Mouse (Mus musculus) thymus, postnatal 4 days (tissue): ENCODE data around the gene Abl2.
"Not testable (repeated sequence)": the region's sequence is repeated elsewhere in the genome, so short reads cannot be mapped to it uniquely, and the experiment has no call there.

Experiments used
- DNase-seq: peaks from one replicate; pipeline ENCODE4 v3.0.0; 2021

Abl2 gene

GRCm38 (mm10) chr1:156558024-156558930, at the start of gene Abl2:
Gene Abl2 (plus strand): TSS chr1:156558786.
- peak; percentile 93 for DNase-seq

- no peak for DNase-seq
These were observed 38.3 kb upstream of the Abl2 start for GRCm38 (mm10) chr1:156520136-156520780.

GRCm38 (mm10) chr1:156521796-156522517, 36.6 kb upstream of the Abl2 start:
- DNase-seq = peak; percentile 58

- not testable (repeated sequence) for DNase-seq
These were observed 34.7 kb upstream of the Abl2 start, which contains the start of gene Gm10031 for GRCm38 (mm10) chr1:156523842-156524241. Gene Gm10031 (plus strand): TSS chr1:156524012.

GRCm38 (mm10) chr1:156532476-156533175, 26.0 kb upstream of the Abl2 start:
- not testable (repeated sequence) for DNase-seq

- DNase-seq = no peak
These were observed 25.1 kb upstream of the Abl2 start for GRCm38 (mm10) chr1:156533483-156533882.

- DNase-seq = no peak
These were observed 24.7 kb upstream of the Abl2 start for GRCm38 (mm10) chr1:156533911-156534310.

GRCm38 (mm10) chr1:156537031-156537430, 21.6 kb upstream of the Abl2 start:
- DNase-seq = no peak

- no peak for DNase-seq
These were observed 20.9 kb upstream of the Abl2 start for GRCm38 (mm10) chr1:156537701-156538100.

GRCm38 (mm10) chr1:156538382-156538781, 20.2 kb upstream of the Abl2 start:
- DNase-seq = no peak

- DNase-seq = peak; percentile 22
These were observed 18.6 kb upstream of the Abl2 start for GRCm38 (mm10) chr1:156539787-156540560.

- DNase-seq = no peak
These were observed 14.6 kb upstream of the Abl2 start for GRCm38 (mm10) chr1:156543999-156544398.

GRCm38 (mm10) chr1:156558950-156559640, 509 bp downstream of the Abl2 start:
- peak; percentile 81 for DNase-seq

GRCm38 (mm10) chr1:156559641-156560020, 1.0 kb downstream of the Abl2 start:
- peak; percentile 36 for DNase-seq

GRCm38 (mm10) chr1:156560500-156560899, 1.9 kb downstream of the Abl2 start:
- no peak for DNase-seq

GRCm38 (mm10) chr1:156565328-156565727, 6.7 kb downstream of the Abl2 start:
- no peak for DNase-seq

- DNase-seq = peak; percentile 76
These were observed 7.5 kb downstream of the Abl2 start for GRCm38 (mm10) chr1:156566132-156566531.

- peak; percentile 31 for DNase-seq
These were observed 11.0 kb downstream of the Abl2 start for GRCm38 (mm10) chr1:156569615-156570014.

- DNase-seq = no peak
These were observed 14.4 kb downstream of the Abl2 start for GRCm38 (mm10) chr1:156572952-156573351.

GRCm38 (mm10) chr1:156581149-156581548, 22.6 kb downstream of the Abl2 start:
- DNase-seq = no peak

- DNase-seq = no peak
These were observed 25.6 kb downstream of the Abl2 start for GRCm38 (mm10) chr1:156584175-156584574.
